Mouse (Mus musculus) midbrain, embryonic 15.5 days (tissue): ENCODE results near the gene Cpne9. TPM values are rescaled to one million over a fixed set of nuclear protein-coding genes. Genes with fewer than 3 reads are reported as not detected.

ENCODE experiments used
- ATAC-seq: fragments of 200-750 bp; cut with Nextera tagmentation; replicated peaks from 2 replicates; pipeline ENCODE4 v1.8.0; 2017; ENCODE audit warnings: moderate TSS enrichment
- H3K27ac ChIP-seq: fragments of 300-500 bp; sonication (generic); 2 replicates; pipeline ENCODE4 v1.5.1; 2015; ENCODE audit warnings: mild to moderate bottlenecking, inconsistent platforms
- H3K27me3 ChIP-seq: fragments of 300-500 bp; sonication (generic); replicated peaks from 2 replicates; pipeline ENCODE4 v1.6.1; 2015; ENCODE audit warnings: inconsistent platforms
- H3K36me3 ChIP-seq: fragments of 300-500 bp; sonication (generic); replicated peaks from 2 replicates; pipeline ENCODE4 v1.6.1; 2015; ENCODE audit warnings: inconsistent platforms
- H3K4me1 ChIP-seq: fragments of 300-500 bp; sonication (generic); 2 replicates; pipeline ENCODE4 v1.6.1; 2015; ENCODE audit warnings: inconsistent platforms
- H3K4me2 ChIP-seq: fragments of 300-500 bp; sonication (generic); 2 replicates; pipeline ENCODE4 v1.6.1; 2015; ENCODE audit warnings: inconsistent platforms, mild to moderate bottlenecking, moderate library complexity
- H3K4me3 ChIP-seq: fragments of 300-500 bp; sonication (generic); 2 replicates; pipeline ENCODE4 v1.5.1; 2015; ENCODE audit warnings: mild to moderate bottlenecking, inconsistent platforms
- H3K9ac ChIP-seq: fragments of 300-500 bp; sonication (generic); 2 replicates; pipeline ENCODE4 v1.6.1; 2015; ENCODE audit warnings: mild to moderate bottlenecking, inconsistent platforms
- H3K9me3 ChIP-seq: fragments of 300-500 bp; sonication (generic); 2 replicates; pipeline ENCODE4 v1.6.1; 2016; ENCODE audit warnings: inconsistent platforms
- WGBS: fragments of 180-500 bp; shearing (Covaris S2); methylation state at CpG from one replicate; pipeline ENCODE4 v1.1.7; 2015; ENCODE audit warnings: mixed read lengths; 5-methylcytosine and 5-hydroxymethylcytosine counted together
- polyA plus RNA-seq: library from polyadenylated mRNA; unstranded; fragments of >200 nt; fragmentation: Nextera tagmentation; extraction: Ambion mirVana; gene quantifications from 2 replicates; pipeline ENCODE4 v1.2.1, GENCODE M21; 2015

Gene Cpne9
- polyA plus RNA-seq, 1 experiment from 2014 or later: 2.3 TPM

DNA sequence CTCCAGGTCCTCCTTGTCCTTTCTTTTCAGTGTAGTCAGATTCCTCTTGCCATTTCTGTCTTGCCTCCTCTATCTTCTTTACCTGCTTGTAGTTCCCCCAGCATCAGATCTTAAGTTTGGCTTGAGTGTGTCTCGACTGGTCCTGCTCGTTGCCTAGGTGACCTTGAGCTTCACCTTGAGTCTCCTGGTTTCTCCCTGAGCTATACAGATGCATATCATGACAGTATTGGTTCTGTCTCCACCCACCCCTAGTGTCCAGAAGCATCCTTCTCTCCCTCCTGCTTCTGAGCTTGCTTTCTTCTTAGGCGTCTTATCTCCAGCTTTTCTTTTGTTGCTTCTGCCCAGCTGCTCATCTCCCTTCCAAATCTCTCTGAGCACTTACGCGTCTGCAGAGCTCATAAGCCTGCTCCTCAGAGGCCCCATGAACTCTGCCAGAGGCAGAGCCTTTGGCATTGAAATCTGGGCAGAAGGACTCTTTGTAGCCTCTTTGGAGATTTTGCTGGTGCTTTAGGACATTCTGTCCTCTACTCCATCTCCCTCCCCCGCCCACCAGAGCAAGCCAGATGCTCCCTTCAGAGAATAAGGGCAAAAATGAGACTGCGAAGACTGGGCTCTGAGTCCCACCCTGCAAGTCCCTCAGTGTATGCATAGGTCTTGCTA is 15.0 kb upstream of the Cpne9 start:
- Histone ChIP-seq H3K9me3 (no peaks in the 10 kb centered on the region), H3K4me3 (no peak overlapping the region), H3K36me3 (peaks cover 63% of the 10 kb centered on the region), H3K9ac (no peak overlapping the region), H3K27ac (no peak overlapping the region), H3K4me2 (no peak overlapping the region), H3K27me3 (no peaks in the 10 kb centered on the region), H3K4me1 (no peaks in the 10 kb centered on the region)
- ATAC-seq: no peak
- WGBS: 81% methylated on average over 7 of the region's 7 CpGs

DNA sequence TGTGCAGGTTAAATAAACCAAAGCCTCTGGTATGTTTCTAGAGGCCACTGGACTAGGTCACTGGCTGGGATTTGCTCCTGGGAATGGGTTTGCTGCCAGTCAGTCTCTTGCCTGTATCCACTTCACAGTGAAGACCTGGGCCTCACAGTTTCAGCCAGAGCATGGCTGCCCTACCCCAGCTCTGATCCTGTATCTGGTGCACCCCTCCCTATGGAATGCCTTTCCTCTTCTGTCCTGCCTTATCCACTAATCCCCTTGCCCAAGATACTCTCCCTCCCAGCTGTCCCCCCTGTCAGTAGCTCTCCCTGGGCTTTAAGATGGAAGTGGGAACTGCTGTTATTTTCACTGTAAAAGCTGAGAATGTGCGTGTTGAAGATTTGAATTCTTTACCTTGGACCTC is 14.1 kb upstream of the Cpne9 start:
- Histone ChIP-seq H3K27me3 (no peaks in the 10 kb centered on the region), H3K4me3 (no peak overlapping the region), H3K4me2 (no peak overlapping the region), H3K36me3 (peaks cover 71% of the 10 kb centered on the region), H3K9ac (no peak overlapping the region), H3K9me3 (no peaks in the 10 kb centered on the region), H3K27ac (no peak overlapping the region), H3K4me1 (no peaks in the 10 kb centered on the region)
- no peak for ATAC-seq
- 97% methylated on average over 1 of the region's 1 CpGs for WGBS

DNA sequence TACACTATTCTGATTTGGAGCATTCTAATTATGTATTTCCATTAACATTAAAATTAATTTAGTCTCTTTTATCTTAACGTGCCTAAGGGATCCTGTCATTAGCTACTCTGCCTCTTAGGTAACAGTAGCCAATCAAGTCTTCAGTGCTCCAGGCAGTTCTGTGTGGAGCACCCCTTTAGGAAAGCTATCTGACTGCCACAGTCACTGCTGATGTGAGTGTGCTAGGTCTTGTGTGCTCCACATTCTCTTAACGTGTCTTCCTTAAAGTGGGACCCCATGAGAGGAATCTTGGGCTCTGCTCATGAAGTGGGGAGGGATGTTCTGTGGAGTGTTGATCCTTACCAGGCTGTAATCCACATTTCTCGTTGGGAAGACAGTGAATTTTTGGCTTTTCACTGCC is 9.7 kb upstream of the Cpne9 start:
- Histone ChIP-seq H3K27ac (no peak overlapping the region), H3K36me3 (peaks cover 51% of the 10 kb centered on the region), H3K27me3 (no peaks in the 10 kb centered on the region), H3K9me3 (no peaks in the 10 kb centered on the region), H3K4me3 (no peak overlapping the region), H3K4me2 (no peak overlapping the region), H3K4me1 (no peaks in the 10 kb centered on the region), H3K9ac (no peak overlapping the region)
- WGBS: 80% methylated on average over 3 of the region's 3 CpGs
- no peak for ATAC-seq

- Histone ChIP-seq H3K27ac (no peak overlapping the region), H3K9me3 (no peaks in the 10 kb centered on the region), H3K4me2 (no peak overlapping the region), H3K27me3 (peaks cover 5% of the 10 kb centered on the region), H3K4me1 (peaks cover 2% of the 10 kb centered on the region), H3K36me3 (peaks cover 15% of the 10 kb centered on the region), H3K9ac (no peak overlapping the region), H3K4me3 (no peak overlapping the region)
- 68% methylated on average over 4 of the region's 4 CpGs for WGBS
- no peak for ATAC-seq
Measured at GRCm38 (mm10) chr6:113276846-113277245, 5.3 kb upstream of the Cpne9 start.

DNA sequence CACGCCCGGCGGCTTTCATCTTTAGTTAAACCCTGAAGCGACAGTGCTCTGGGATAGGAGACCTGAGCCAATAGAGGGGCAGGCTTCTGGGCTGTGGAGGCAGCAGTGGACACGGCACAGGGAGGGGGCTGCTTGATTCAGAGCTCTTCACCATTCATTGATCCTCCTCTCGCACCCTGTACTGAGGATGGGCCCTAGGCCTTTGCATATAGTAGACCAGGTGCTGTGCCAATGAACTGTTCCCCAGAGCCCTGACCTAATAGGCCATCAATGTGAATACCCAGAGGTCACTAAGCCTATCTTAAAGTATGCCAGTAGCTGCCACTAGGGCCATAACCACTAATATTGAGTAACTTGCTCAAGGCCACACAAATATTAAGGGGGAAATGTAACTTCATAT is 431 bp upstream of the Cpne9 start:
- 63% methylated on average over 6 of the region's 6 CpGs for WGBS
- Histone ChIP-seq H3K9ac (no peak overlapping the region), H3K27ac (no peak overlapping the region), H3K36me3 (peaks cover 3% of the 10 kb centered on the region; the same call in 1 of the 2 replicates), H3K4me2 (peak overlapping the region; percentile 58), H3K27me3 (peaks cover 32% of the 10 kb centered on the region), H3K4me1 (peaks cover 16% of the 10 kb centered on the region), H3K4me3 (peak overlapping the region; percentile 30; the same call in 1 of the 2 replicates), H3K9me3 (no peaks in the 10 kb centered on the region)
- peak; percentile 35; the same call in 1 of the 2 replicates for ATAC-seq

DNA sequence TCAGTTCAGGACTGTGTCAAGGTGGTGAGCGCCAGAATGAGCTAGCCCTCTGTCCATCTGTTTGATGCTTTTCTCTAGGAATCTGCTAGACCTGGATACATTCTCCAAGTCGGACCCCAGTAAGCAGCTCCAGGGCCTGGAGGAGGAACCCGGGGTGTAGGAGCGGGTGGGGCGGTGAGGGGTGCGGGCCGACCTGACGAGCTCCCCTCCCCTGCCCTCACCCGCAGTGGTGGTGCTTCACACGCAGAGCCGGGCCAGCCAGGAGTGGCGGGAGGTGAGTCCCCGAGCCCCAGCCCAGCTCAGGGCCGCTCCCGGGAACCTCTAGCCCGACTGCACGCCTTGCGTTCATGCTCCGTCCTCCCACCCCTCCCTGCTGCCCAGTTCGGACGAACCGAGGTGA is 862 bp downstream of the Cpne9 start:
- peaks cover 32% of the 10 kb centered on the region for H3K27me3 ChIP-seq
- peak overlapping the region; percentile 30 for H3K4me3 ChIP-seq
- 2% methylated on average over 22 of the region's 22 CpGs for WGBS
- ATAC-seq: peak; percentile 35
- peaks cover 3% of the 10 kb centered on the region; the same call in 1 of the 2 replicates for H3K36me3 ChIP-seq
- peak overlapping the region; percentile 27; the same call in 1 of the 2 replicates for H3K9ac ChIP-seq
- peak overlapping the region; percentile 58 for H3K4me2 ChIP-seq
- H3K9me3 ChIP-seq: no peaks in the 10 kb centered on the region
- peaks cover 16% of the 10 kb centered on the region for H3K4me1 ChIP-seq
- no peak overlapping the region for H3K27ac ChIP-seq

GRCm38 (mm10) chr6:113283500-113283899 is 1.4 kb downstream of the Cpne9 start:
- no peaks in the 10 kb centered on the region for H3K9me3 ChIP-seq
- H3K36me3 ChIP-seq: peaks cover 3% of the 10 kb centered on the region; the same call in 1 of the 2 replicates
- peak overlapping the region; percentile 58 for H3K4me2 ChIP-seq
- 0 out of 2 replicates have a peak, but pooled peaks have one; percentile 7 for ATAC-seq
- 8% methylated on average over 6 of the region's 6 CpGs for WGBS
- H3K27me3 ChIP-seq: peaks cover 32% of the 10 kb centered on the region
- no peak overlapping the region for H3K27ac ChIP-seq
- H3K9ac ChIP-seq: no peak overlapping the region
- H3K4me3 ChIP-seq: peak overlapping the region; percentile 30; the same call in 1 of the 2 replicates
- peaks cover 16% of the 10 kb centered on the region for H3K4me1 ChIP-seq

DNA sequence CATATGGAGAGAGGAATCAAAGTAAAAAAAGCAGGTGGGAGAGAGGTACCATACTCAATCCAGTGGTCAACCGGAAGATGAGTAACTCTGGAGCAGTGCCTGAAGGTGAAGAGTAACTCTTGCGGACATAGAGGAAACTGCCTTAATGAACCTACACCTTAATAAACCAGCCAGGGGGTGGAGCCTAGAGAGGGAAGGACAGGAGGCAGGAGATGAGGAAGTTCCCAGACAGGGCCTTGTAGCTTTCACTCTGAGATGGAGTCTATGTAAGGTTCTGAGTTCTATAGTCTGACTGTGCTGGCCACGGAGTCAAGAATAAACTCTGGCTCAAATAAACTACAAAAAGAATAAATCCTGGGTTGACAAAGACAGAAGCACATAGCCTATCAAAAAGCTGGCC is 2.8 kb downstream of the Cpne9 start:
- H3K4me3 ChIP-seq: no peak overlapping the region
- 79% methylated on average over 3 of the region's 3 CpGs for WGBS
- H3K27me3 ChIP-seq: peaks cover 32% of the 10 kb centered on the region
- H3K9ac ChIP-seq: no peak overlapping the region
- ATAC-seq: no peak
- H3K4me2 ChIP-seq: no peak overlapping the region
- H3K36me3 ChIP-seq: peaks cover 3% of the 10 kb centered on the region; the same call in 1 of the 2 replicates
- no peaks in the 10 kb centered on the region for H3K9me3 ChIP-seq
- no peak overlapping the region for H3K27ac ChIP-seq
- peaks cover 16% of the 10 kb centered on the region for H3K4me1 ChIP-seq

DNA sequence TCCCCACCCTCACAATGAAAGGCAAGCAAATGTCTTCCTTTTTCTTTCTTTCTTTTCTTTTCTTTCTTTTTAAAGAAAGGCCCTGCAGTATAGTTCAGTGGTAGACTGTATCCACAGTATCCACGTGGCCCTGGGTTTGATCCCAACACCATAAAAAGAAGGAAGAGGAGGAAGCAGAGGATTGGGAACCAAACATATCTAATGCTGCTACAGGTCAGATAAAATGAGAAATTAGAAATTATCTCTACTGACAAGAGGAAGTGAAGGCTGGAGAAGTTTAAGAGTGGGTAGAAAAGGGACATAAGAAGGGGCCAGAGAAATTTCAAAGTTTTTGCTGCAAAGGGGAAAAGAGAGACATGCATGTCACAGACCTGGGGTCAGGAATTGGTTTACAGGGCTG is 4.2 kb downstream of the Cpne9 start:
- WGBS: 64% methylated on average over 1 of the region's 1 CpGs
- Histone ChIP-seq H3K9ac (no peak overlapping the region), H3K27me3 (peaks cover 32% of the 10 kb centered on the region), H3K27ac (no peak overlapping the region), H3K9me3 (no peaks in the 10 kb centered on the region), H3K4me1 (peaks cover 16% of the 10 kb centered on the region), H3K4me2 (no peak overlapping the region), H3K36me3 (no peaks in the 10 kb centered on the region), H3K4me3 (no peak overlapping the region)
- no peak for ATAC-seq

GRCm38 (mm10) chr6:113287236-113287635 is 5.1 kb downstream of the Cpne9 start:
- H3K27me3 ChIP-seq: peaks cover 23% of the 10 kb centered on the region
- no peak for ATAC-seq
- no peaks in the 10 kb centered on the region for H3K9me3 ChIP-seq
- H3K4me2 ChIP-seq: no peak overlapping the region
- H3K9ac ChIP-seq: no peak overlapping the region
- H3K27ac ChIP-seq: no peak overlapping the region
- H3K4me1 ChIP-seq: peaks cover 10% of the 10 kb centered on the region
- no peaks in the 10 kb centered on the region for H3K36me3 ChIP-seq
- WGBS: 65% methylated on average over 4 of the region's 4 CpGs
- no peak overlapping the region for H3K4me3 ChIP-seq

GRCm38 (mm10) chr6:113289346-113289745 is 7.2 kb downstream of the Cpne9 start:
- Histone ChIP-seq H3K27ac (no peak overlapping the region), H3K4me2 (no peak overlapping the region), H3K4me1 (no peaks in the 10 kb centered on the region), H3K4me3 (no peak overlapping the region), H3K27me3 (peaks cover 4% of the 10 kb centered on the region), H3K36me3 (no peaks in the 10 kb centered on the region), H3K9ac (no peak overlapping the region), H3K9me3 (no peaks in the 10 kb centered on the region)
- no peak for ATAC-seq
- 95% methylated on average over 15 of the region's 15 CpGs for WGBS

DNA sequence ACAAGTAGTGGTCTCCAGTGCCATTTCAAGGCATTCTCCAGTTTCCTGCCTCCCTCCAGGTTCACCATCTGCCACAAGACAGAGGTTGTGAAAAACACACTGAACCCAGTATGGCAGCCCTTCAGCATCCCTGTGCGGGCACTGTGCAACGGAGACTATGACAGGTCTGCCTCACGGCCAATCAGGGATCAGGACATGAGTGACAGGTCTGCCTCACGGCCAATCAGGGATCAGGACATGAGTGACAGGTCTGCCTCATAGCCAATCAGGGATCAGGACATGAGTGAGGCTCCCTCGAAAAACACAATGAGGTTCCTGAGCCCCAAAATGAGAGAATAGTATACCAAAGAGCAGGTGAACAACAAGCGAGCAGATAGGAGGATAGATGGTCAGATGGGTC is 8.2 kb downstream of the Cpne9 start:
- Histone ChIP-seq H3K4me1 (no peaks in the 10 kb centered on the region), H3K9me3 (no peaks in the 10 kb centered on the region), H3K27me3 (no peaks in the 10 kb centered on the region; the same call in 1 of the 2 replicates), H3K4me3 (no peak overlapping the region), H3K4me2 (no peak overlapping the region), H3K27ac (no peak overlapping the region), H3K9ac (no peak overlapping the region), H3K36me3 (no peaks in the 10 kb centered on the region)
- ATAC-seq: no peak
- WGBS: 79% methylated on average over 6 of the region's 6 CpGs

DNA sequence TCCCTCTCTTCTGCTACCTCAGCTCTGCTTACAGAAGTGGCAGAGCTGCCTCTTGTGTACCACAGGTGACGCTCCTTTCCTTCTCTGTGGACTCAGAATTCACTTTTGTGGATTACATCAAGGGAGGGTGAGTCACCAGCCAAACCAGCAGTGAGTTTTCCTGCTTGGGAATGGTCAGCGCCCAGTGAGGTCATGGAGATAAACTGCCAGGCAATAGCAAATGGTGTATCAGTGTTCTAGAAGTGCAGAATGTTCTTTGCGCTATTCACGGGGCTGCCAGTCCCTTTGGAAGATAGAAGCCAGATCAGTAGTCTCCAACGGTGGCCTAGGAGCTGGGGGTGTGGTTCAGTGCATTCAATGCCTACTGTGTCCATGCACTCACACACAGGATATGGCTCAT is 10.8 kb downstream of the Cpne9 start:
- Histone ChIP-seq H3K27ac (no peak overlapping the region), H3K9ac (no peak overlapping the region), H3K27me3 (no peaks in the 10 kb centered on the region), H3K4me2 (no peak overlapping the region), H3K36me3 (no peaks in the 10 kb centered on the region), H3K4me3 (no peak overlapping the region), H3K4me1 (no peaks in the 10 kb centered on the region), H3K9me3 (no peaks in the 10 kb centered on the region)
- ATAC-seq: no peak
- 79% methylated on average over 5 of the region's 5 CpGs for WGBS
